Mouse (Mus musculus) limb, embryonic 10.5 days (tissue): ENCODE results near the gene Suco. TPM values are rescaled to one million over a fixed set of nuclear protein-coding genes. Genes with fewer than 3 reads are reported as not detected.

Experiments
- DNase-seq: peaks from one replicate; pipeline ENCODE4 v3.0.0-alpha.2; 2017; ENCODE audit warnings: low spot score
- H3K27ac ChIP-seq: fragments of 300-500 bp; sonication (generic); 2 replicates; pipeline ENCODE4 v1.5.1; 2016; ENCODE audit warnings: mild to moderate bottlenecking
- H3K27me3 ChIP-seq: fragments of 300-500 bp; sonication (generic); 2 replicates; pipeline ENCODE4 v1.6.1; 2016; ENCODE audit warnings: low read depth, mild to moderate bottlenecking; ENCODE audit not compliant: poor library complexity, severe bottlenecking
- H3K36me3 ChIP-seq: fragments of 300-500 bp; sonication (generic); 2 replicates; pipeline ENCODE4 v1.6.1; 2016; ENCODE audit warnings: mild to moderate bottlenecking, moderate library complexity
- H3K4me1 ChIP-seq: fragments of 300-500 bp; sonication (generic); 2 replicates; pipeline ENCODE4 v1.6.1; 2016
- H3K4me3 ChIP-seq: fragments of 300-500 bp; sonication (generic); 2 replicates; pipeline ENCODE4 v1.5.1; 2016; ENCODE audit warnings: mild to moderate bottlenecking, moderate library complexity
- H3K9me3 ChIP-seq: fragments of 300-500 bp; sonication (generic); replicated peaks from 2 replicates; pipeline ENCODE4 v1.6.1; 2016; ENCODE audit warnings: mild to moderate bottlenecking
- WGBS: fragments of 180-500 bp; shearing (Covaris S2); methylation state at CpG from one replicate; pipeline ENCODE4 v1.1.7; 2016; 5-methylcytosine and 5-hydroxymethylcytosine counted together
- polyA plus RNA-seq: library from polyadenylated mRNA; unstranded; fragments of >200 nt; fragmentation: Nextera tagmentation; extraction: Ambion mirVana; gene quantifications from 2 replicates; pipeline ENCODE4 v1.2.1, GENCODE M21; 2016

Suco gene
- polyA plus RNA-seq, 1 experiment from 2014 or later = 30.3 TPM

DNA sequence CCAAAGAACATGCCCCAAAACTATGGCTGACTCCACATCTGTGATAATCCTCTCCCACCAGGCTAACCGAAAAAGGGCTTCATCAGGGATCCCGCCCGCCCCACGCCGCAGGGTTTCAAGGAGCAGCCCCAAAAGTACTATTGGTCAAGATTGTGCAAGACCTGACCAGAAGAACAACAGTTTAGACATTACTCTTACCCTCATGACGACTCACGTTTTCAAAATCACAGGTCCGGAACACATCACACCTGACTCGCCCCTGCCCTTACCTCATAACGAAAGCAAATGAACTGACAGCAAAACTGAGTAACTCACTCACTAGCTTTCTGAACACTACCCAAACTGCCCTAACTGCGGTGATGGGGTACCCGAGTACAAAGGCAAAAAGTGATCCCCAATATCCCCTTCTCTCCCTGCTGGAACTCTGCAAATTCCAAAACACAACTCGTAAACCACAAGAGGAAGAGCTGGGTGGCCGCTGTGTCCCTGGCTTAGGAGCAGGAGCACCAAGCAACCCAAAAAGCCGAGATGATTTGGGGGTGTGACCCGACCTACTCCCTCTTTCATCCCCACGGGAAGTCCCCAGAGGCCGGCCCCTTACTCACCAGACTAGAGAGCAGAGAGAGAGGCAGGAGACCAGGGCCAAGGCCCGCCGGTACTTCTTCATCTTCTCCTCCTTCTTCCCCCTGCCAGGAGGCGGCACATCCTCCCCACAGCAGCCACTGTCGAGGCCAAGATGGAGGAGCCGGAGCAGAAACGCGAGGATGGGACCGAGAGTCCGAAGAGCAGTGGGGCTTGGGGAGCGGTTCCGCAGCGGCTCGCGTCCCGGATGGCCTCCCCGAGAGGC, 553 bp downstream of the Suco start:
- no peaks in the 10 kb centered on the region for H3K9me3 ChIP-seq
- peak overlapping the region; percentile 83 for H3K4me3 ChIP-seq
- no peaks in the 10 kb centered on the region for H3K36me3 ChIP-seq
- peak overlapping the region; percentile 95 for H3K27ac ChIP-seq
- peaks cover 25% of the 10 kb centered on the region for H3K4me1 ChIP-seq
- WGBS = under 1% methylated on average over 34 of the region's 34 CpGs
- H3K27me3 ChIP-seq = no peaks in the 10 kb centered on the region
- peak; percentile 42 for DNase-seq

- Histone ChIP-seq H3K27ac (no peak overlapping the region), H3K9me3 (no peaks in the 10 kb centered on the region), H3K36me3 (no peaks in the 10 kb centered on the region), H3K27me3 (no peaks in the 10 kb centered on the region), H3K4me3 (no peak overlapping the region), H3K4me1 (peaks cover 5% of the 10 kb centered on the region)
- 89% methylated on average over 1 of the region's 1 CpGs for WGBS
- no peak for DNase-seq
These were observed 7.1 kb downstream of the Suco start for GRCm38 (mm10) chr1:161869422-161869821.

DNA sequence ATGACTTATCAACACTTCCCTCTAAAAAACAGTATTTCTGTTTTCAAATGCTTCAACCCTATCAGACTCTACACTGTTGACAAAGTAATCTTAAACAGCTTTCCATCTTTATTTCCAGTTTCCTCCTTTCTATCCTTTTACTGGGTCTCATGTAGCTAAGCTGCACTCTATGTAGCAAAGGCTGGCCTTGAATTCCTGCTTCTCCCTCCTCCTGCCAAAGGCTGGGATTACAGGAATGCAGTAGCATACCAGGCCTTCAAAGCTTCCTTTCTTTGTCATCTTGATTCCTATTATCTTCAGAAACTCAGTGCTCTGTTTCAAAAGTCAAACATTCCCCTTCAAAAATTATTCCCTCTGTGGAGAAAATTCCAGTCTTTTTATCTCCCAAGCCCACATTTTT, 8.1 kb downstream of the Suco start:
- H3K27me3 ChIP-seq = no peaks in the 10 kb centered on the region
- no peak overlapping the region for H3K4me3 ChIP-seq
- H3K36me3 ChIP-seq = no peaks in the 10 kb centered on the region
- no peak for DNase-seq
- H3K9me3 ChIP-seq = no peaks in the 10 kb centered on the region
- no peak overlapping the region for H3K27ac ChIP-seq
- no peaks in the 10 kb centered on the region for H3K4me1 ChIP-seq

- H3K4me3 ChIP-seq = no peak overlapping the region
- H3K27ac ChIP-seq = no peak overlapping the region
- no peak for DNase-seq
- H3K36me3 ChIP-seq = peaks cover 9% of the 10 kb centered on the region; the same call in 1 of the 2 replicates
- H3K4me1 ChIP-seq = no peaks in the 10 kb centered on the region
- 71% methylated on average over 2 of the region's 2 CpGs for WGBS
- H3K9me3 ChIP-seq = no peaks in the 10 kb centered on the region
- no peaks in the 10 kb centered on the region for H3K27me3 ChIP-seq
These were observed 12.7 kb downstream of the Suco start for GRCm38 (mm10) chr1:161863742-161864141.

DNA sequence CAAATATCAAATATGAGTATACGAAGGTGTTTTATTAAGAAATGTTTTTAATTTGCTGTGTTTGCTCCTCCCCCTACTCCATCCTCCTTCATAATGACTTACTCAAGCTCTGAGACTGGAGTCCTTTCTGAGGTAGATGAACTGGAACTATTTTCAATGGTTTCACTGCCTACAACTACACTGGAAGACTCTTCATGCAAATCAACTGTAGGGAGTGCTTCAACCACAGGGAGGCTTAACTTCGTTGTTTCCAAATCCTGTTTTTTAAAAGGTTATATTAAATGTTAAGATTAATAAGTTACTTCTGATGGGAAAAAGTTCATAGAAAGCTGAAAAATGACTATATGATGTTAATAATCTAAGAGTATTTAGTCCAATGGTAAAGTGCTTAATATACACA, 17.2 kb downstream of the Suco start:
- no peaks in the 10 kb centered on the region for H3K4me1 ChIP-seq
- no peaks in the 10 kb centered on the region for H3K27me3 ChIP-seq
- H3K36me3 ChIP-seq = peaks cover 50% of the 10 kb centered on the region
- WGBS = 96% methylated on average over 2 of the region's 2 CpGs
- H3K9me3 ChIP-seq = no peaks in the 10 kb centered on the region
- H3K4me3 ChIP-seq = no peak overlapping the region
- H3K27ac ChIP-seq = no peak overlapping the region
- DNase-seq = no peak

DNA sequence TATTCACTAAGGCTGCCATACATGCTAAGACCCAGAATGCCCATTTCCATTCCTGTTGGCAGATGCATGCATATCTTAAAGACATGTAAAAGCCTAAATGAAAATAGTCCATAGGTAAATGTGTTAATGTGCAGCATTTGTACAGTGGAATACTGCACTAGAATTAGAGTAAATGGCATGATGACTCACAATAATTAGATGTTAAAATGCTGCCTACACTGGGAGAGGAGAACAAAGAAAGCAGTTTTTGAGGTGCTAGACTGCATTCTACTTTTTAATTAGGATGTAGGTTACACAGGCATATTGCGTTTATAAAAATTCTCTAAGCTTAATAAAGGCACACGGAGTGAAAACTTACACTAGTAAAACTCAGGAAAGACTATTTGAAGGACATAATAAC, 49.8 kb downstream of the Suco start:
- Histone ChIP-seq H3K4me1 (no peaks in the 10 kb centered on the region), H3K27me3 (no peaks in the 10 kb centered on the region), H3K9me3 (no peaks in the 10 kb centered on the region), H3K4me3 (no peak overlapping the region), H3K36me3 (peaks cover 64% of the 10 kb centered on the region), H3K27ac (no peak overlapping the region)
- WGBS = 94% methylated on average over 2 of the region's 2 CpGs
- DNase-seq = no peak

DNA sequence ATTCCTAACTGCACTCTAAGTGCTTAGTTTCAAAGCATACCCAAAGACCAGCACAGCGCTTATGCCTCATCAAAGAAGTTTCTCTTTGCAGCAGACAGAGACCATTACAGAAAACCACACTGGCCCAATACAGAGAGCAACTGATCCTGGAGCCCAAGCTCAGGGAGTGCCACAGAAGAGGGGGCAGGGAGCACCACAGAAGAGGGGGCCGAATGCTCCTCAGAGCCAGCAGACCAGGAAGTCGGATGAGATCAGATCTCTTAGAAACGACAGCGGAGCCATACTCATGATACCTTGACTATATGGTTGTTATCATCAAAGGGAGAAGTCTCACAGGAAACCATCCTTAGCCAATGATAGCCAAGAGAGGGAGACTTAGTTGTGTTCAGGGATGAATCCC, 67.1 kb downstream of the Suco start:
- Histone ChIP-seq H3K27me3 (no peaks in the 10 kb centered on the region), H3K27ac (no peak overlapping the region), H3K9me3 (no peaks in the 10 kb centered on the region), H3K4me1 (no peaks in the 10 kb centered on the region), H3K4me3 (no peak overlapping the region), H3K36me3 (no peaks in the 10 kb centered on the region; the same call in 1 of the 2 replicates)
- no peak for DNase-seq
- WGBS = 83% methylated on average over 5 of the region's 5 CpGs

DNA sequence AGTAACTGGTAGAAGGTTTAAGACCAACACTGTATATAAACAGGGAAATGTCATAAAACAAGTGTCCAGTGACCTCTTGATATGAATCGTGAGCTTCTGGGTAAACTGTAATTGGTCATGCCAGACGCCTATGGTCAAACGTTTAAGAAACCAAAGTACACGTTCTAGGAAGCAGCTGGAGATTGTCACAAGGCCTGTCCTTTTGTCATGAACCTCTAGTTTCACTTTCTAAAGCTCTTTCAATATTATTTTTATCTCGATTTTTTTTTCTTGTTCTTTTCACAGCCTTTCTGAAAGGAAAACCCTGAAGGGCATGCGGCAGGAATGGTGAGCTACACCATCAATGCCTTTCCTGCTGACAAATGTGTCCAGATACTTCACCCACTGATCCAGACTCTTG, 67.5 kb downstream of the Suco start:
- Histone ChIP-seq H3K27me3 (no peaks in the 10 kb centered on the region), H3K4me3 (no peak overlapping the region), H3K36me3 (no peaks in the 10 kb centered on the region), H3K4me1 (no peaks in the 10 kb centered on the region), H3K27ac (no peak overlapping the region), H3K9me3 (no peaks in the 10 kb centered on the region)
- WGBS = 83% methylated on average over 6 of the region's 6 CpGs
- DNase-seq = no peak

DNA sequence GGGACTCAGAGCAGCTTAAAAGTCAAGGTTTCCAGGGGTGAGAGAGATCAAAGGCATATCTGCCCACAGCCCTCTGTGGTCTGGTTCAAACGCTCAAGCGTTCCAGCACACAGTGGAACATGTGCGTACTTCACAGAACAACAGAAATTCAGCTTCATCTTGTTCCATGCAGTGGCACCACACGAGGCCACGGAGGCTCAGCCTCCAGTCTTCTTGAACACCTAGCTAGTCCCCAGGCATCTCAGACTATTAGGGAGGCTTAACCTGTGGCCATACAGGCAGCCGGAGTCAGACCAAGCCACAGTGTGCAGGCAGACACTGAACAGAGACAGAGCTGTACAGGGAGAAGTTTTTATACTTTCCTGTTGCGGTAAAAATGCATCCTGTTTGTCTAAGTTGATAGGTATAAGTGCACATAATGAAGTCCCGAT, 71.9 kb downstream of the Suco start:
- WGBS = 84% methylated on average over 8 of the region's 8 CpGs
- Histone ChIP-seq H3K4me1 (no peaks in the 10 kb centered on the region), H3K9me3 (no peaks in the 10 kb centered on the region), H3K36me3 (no peaks in the 10 kb centered on the region), H3K27ac (no peak overlapping the region), H3K4me3 (no peak overlapping the region), H3K27me3 (no peaks in the 10 kb centered on the region)
- no peak for DNase-seq

DNA sequence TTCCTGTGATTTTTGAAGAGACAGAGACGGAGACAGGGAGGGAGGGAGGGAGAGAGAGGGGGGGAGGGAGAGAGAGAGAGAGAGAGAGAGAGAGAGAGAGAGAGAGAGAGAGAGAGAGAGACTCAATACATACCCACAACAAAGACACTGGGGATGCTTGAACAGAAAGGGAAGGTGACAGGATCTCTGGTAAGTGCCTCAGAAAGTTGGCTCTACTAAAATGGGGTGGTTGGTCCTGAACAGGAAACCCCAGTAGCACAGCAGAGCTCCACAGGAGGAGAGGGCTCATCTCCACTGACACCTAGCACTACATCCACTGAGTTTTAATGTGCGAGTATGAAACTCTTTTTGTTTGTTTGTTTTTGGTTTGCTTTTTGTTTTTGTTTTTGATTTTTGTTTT, 75.2 kb downstream of the Suco start:
- Histone ChIP-seq H3K4me3 (no peak overlapping the region), H3K27ac (no peak overlapping the region), H3K9me3 (no peaks in the 10 kb centered on the region), H3K36me3 (no peaks in the 10 kb centered on the region), H3K27me3 (no peaks in the 10 kb centered on the region), H3K4me1 (no peaks in the 10 kb centered on the region)
- DNase-seq = no peak
- 88% methylated on average over 2 of the region's 2 CpGs for WGBS

DNA sequence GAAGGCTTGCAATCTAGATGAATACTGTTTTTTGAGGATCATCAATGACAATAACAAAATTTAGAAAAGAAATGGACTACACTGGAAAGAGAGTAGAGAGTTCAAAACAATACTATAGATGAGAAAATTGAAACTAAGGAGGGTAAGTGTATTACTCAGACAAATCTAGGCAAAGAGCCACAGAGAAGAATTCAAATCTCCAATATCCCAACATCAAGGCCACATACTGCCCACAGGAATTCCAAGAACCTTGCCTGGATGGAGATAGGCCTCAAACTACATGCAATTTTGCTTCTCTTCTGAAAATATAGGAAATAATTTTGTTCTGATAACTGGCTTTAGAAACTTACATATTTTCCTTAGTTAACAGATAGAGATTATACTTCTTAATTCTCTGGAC, 76.2 kb downstream of the Suco start:
- no peaks in the 10 kb centered on the region for H3K4me1 ChIP-seq
- H3K27ac ChIP-seq = no peak overlapping the region
- no peaks in the 10 kb centered on the region for H3K36me3 ChIP-seq
- DNase-seq = no peak
- no peaks in the 10 kb centered on the region for H3K27me3 ChIP-seq
- H3K4me3 ChIP-seq = no peak overlapping the region
- no peaks in the 10 kb centered on the region for H3K9me3 ChIP-seq

DNA sequence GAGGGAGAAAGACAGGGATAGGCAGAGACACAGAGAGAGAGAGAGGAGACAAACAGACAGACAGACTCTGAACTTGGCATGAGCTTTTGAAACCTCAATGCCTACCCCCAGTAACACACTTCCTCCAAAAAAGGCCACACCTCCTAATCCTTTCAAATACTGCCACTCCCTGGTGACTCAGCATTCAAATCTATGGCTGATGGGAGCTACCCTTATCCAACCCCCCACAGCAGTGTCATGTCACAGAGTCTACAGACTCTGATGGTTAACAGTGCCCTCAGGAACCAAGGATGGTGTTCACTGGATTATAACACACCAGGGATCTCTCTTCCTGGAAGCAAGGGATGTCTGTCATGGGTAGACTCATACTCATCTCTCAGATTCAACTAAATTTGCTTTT, 76.7 kb downstream of the Suco start:
- Histone ChIP-seq H3K27me3 (no peaks in the 10 kb centered on the region), H3K4me3 (no peak overlapping the region), H3K4me1 (no peaks in the 10 kb centered on the region), H3K9me3 (no peaks in the 10 kb centered on the region), H3K36me3 (no peaks in the 10 kb centered on the region), H3K27ac (no peak overlapping the region)
- no peak for DNase-seq

- Histone ChIP-seq H3K4me3 (no peak overlapping the region), H3K36me3 (no peaks in the 10 kb centered on the region), H3K9me3 (no peaks in the 10 kb centered on the region), H3K27me3 (no peaks in the 10 kb centered on the region), H3K4me1 (no peaks in the 10 kb centered on the region), H3K27ac (no peak overlapping the region)
- WGBS = 90% methylated on average over 3 of the region's 3 CpGs
- DNase-seq = no peak
These were observed 77.6 kb downstream of the Suco start for GRCm38 (mm10) chr1:161798866-161799265.
